Mouse (Mus musculus) gastrocnemius, adult 18-20 months (tissue): Measurements from ENCODE around the gene Olfr309. TPM values are rescaled to one million over a fixed set of nuclear protein-coding genes. Genes with fewer than 3 reads are reported as not detected.
"Not testable (repeated sequence)": the region's sequence is repeated elsewhere in the genome, so short reads cannot be mapped to it uniquely, and the experiment has no call there.

Experiments used
- DNase-seq: peaks from one replicate; pipeline ENCODE4 v3.0.0; 2021; ENCODE audit warnings: low spot score
- long read RNA-seq, 2 experiments: library from polyadenylated mRNA; stranded (forward); transcript quantifications; one replicate each; pipeline ENCODE4 v2.0.0; 2021
- microRNA-seq: library from miRNA; unstranded; fragments of <30 nt; microRNA quantifications from one replicate; pipeline ENCODE4 v1.2.0, GENCODE M21; 2021
- total RNA-seq, 2 experiments: library from RNA; stranded (reverse); gene quantifications; 2 replicates each; pipeline ENCODE4 v1.2.3; 2021

Gene Olfr309
- total RNA-seq: not detected
- long read RNA-seq, experiment 1: 0 reads
- long read RNA-seq, experiment 2: 0 reads

GRCm38 (mm10) chr7:86313608-86314007, at the start of gene Olfr309:
Gene Olfr309, minus strand, starts transcription at chr7:86313708.
- DNase-seq: no peak

DNA sequence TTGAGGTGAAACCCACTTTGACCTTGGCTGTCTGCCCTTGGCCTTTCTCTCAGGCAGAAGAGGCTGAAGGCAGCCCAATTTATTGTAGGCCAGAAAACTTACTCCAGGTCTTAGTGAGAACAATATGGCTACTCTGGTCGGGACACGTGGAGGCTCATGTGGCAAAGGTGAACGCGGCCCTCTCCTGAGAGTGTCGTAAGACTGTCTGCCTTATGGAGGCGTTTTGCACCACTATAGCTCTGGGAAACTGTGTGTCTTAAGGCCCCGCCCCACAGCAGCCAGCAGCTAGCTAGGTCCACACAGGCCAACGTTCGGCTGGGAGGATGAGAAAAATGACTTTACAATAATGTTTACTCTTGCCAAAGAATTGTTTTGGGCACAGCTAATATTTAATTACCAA, 32.8 kb upstream of the Olfr309 start:
- DNase-seq: not testable (repeated sequence)

DNA sequence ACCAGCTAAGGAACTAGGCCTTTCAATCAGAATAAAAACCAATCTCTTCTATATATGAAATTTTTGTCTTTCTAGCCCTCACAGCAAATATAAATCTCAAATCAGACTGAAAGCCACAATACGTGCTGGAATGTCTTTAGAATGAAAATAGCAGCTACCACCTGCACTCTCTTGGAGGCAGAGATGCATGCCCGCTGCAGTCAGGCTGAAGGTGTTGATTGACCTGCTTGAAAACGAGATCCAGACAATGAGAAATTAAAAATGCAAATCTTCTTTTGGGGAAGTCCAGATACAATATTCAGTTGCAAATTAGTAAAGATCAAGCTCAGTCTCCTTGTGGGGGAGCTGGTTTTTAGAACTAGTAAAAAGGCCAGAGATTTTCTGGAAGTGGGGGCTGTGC, 30.7 kb upstream of the Olfr309 start:
- no peak for DNase-seq

GRCm38 (mm10) chr7:86342881-86343565, 29.5 kb upstream of the Olfr309 start:
- no peak for DNase-seq

GRCm38 (mm10) chr7:86337486-86337885, 24.0 kb upstream of the Olfr309 start, which contains the start of gene Olfr307:
Gene Olfr307, minus strand, starts transcription at chr7:86337586.
- DNase-seq: no peak

- no peak for DNase-seq
Measured at GRCm38 (mm10) chr7:86325530-86325929, 12.0 kb upstream of the Olfr309 start, which contains the start of gene Olfr308. Gene Olfr308, minus strand, starts transcription at chr7:86325630.

GRCm38 (mm10) chr7:86321323-86321722, 7.8 kb upstream of the Olfr309 start:
- no peak for DNase-seq

DNA sequence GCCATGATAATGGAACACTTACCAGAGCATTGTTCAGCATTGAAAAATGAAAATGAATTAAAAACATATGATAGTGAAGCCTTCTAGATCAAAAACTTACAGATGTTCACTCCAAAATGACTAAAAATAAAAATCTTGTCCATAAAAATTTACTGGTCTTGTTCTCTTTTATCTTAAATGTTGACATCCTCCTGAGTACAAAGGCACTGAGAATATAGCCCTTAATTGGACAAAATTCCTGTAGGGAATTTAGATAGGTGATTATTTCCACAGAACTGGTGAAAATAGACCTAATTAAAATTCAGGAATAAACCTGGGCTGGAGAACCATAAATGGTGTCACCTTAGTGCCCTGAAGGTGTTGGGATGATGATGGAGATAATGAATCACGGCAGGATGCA, 36.4 kb downstream of the Olfr309 start, which contains the start of gene Olfr310:
Gene Olfr310, minus strand, starts transcription at position 101 of the 400 bp plus-strand sequence.
- DNase-seq: no peak

Small RNAs within 50 kb of the gene (microRNA-seq; reads per million reads assigned to microRNA genes)
- gene Gm23192: not detected

Other genes starting within 250 kb of the Olfr309 start
- gene Vmn2r75, start 141.9 kb downstream of the Olfr309 start, total RNA-seq: not detected
- gene Vmn2r76, start 67.4 kb downstream of the Olfr309 start, total RNA-seq: not detected
- gene Olfr310, start 36.5 kb downstream of the Olfr309 start, total RNA-seq: not detected
- not detected for gene Olfr308, start 11.9 kb upstream of the Olfr309 start, total RNA-seq
- not detected for gene Olfr307, start 23.9 kb upstream of the Olfr309 start, total RNA-seq
- not detected for gene Olfr305, start 53.2 kb upstream of the Olfr309 start, total RNA-seq
- not detected for gene Olfr304, start 73.0 kb upstream of the Olfr309 start, total RNA-seq
- not detected for gene Olfr303, start 84.1 kb upstream of the Olfr309 start, total RNA-seq
- gene Olfr301, start 90.1 kb upstream of the Olfr309 start, total RNA-seq: not detected
- gene Olfr299, start 146.2 kb upstream of the Olfr309 start, total RNA-seq: not detected
- gene Olfr298, start 178.8 kb upstream of the Olfr309 start, total RNA-seq: not detected
- not detected for gene Olfr297, start 206.3 kb upstream of the Olfr309 start, total RNA-seq